Mouse (Mus musculus) ovary, adult 18-20 months (tissue): Measurements from ENCODE around the gene Gm17631.
"Not testable (repeated sequence)": the region's sequence is repeated elsewhere in the genome, so short reads cannot be mapped to it uniquely, and the experiment has no call there.

Experiments used
- DNase-seq: peaks from one replicate; pipeline ENCODE4 v3.0.0; 2022; ENCODE audit warnings: low spot score, mixed read lengths

Gm17631 gene

GRCm38 (mm10) chr6:129862349-129862748 lies at the start of gene Gm17631:
TSS of gene Gm17631 (plus strand) at chr6:129862649.
- DNase-seq = not testable (repeated sequence)

DNA sequence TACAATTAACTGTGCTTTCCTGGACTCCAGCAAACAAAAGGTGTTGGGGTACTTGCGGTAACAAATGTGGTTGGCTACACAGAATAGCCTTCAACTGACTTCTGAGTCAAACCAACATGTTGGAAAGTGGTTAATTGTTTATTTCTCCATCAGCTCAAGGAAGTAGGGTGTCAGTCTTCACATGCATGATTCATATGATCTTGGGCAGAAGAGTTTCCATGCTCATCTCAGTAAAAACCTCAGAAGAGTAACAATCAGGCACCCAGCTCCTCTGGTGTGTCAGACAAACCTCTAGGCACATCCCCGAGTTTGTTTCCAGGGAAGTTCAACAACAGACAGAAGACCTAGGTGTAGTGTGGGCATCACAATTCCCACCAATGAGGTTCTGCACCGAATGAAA lies 44.7 kb upstream of the Gm17631 start:
- DNase-seq = no peak

DNA sequence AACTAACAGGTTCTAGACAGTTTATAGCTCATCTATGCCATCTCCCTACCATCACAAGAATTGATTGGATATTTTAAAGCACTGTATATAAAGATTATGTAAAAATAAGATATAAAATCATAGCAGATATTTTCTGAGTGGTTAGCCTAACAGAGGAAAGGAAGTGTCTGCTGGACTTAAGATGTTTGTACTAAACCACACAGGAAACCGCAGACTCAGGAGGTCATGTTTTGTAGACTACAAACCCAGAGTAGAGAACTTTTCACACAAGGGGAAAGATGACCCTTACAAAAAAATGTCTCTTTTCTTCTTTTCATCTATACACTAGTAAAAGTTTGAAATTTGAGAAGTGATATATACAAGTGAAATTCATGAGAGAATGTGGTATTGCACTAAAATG lies 38.4 kb upstream of the Gm17631 start:
- no peak for DNase-seq

DNA sequence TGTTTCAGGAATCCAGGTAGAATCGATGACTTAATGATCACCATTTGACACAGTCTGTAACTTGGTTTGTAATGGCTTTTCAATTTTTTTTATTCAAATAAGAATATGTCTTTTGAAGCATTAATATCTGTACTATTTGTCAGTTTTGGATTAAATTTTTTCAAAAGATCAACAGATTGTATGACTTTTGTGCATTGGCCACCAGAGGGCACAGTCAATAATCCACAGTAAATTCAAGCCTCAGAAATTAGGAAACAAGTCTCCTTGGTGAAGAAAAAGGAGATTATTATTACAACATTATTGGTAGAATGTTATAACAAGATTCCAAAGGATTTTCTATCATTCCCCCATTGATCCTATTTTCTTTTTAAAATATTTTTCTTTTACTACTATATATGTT lies 36.9 kb upstream of the Gm17631 start:
- no peak for DNase-seq

GRCm38 (mm10) chr6:129876549-129876948 lies 14.1 kb downstream of the Gm17631 start, which contains the start of gene Klra17:
TSS of gene Klra17 (minus strand) at chr6:129876672.
- no peak for DNase-seq

DNA sequence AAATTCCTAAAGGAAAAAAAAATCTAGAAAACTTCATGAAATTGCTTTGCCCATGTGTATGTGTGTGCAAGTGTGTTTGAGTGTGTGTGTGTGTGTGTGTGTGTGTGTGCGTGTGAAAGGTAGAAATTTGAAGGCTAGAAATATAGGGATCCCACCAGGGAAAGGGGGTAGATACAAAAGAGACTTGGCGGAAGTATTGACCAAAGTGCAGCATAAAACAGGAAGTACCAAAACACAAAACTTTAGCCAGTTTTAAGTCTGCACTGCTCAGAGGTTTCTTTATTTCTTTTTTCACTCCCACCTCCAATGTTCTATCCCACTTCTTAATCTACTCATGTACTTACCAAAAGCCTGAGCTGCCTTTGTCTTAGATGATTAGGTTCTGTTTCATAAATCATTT lies 20.1 kb downstream of the Gm17631 start:
- no peak for DNase-seq
